Mouse (Mus musculus): ENCODE measurements around the gene Trank1. TPM values are rescaled to one million over a fixed set of nuclear protein-coding genes. Genes with fewer than 3 reads are reported as not detected.

Trank1 gene
- polyA plus RNA-seq, 1 experiment from 2014 or later, result 0.08 TPM

GRCm38 (mm10) chr9:111356386-111356785, 44.8 kb downstream of the Trank1 start:
- no peaks in the 10 kb centered on the region for H3K9me3 ChIP-seq
- no peak overlapping the region for H3K27ac ChIP-seq
- H3K4me1 ChIP-seq, result peaks cover 8% of the 10 kb centered on the region
- DNase-seq (ENCODE audit: low spot score), result no peak
- WGBS, result 26% methylated on average over 3 of the region's 3 CpGs
- no peak overlapping the region for H3K4me3 ChIP-seq
- H3K27me3 ChIP-seq (ENCODE audit: insufficient read depth, poor library complexity, severe bottlenecking), result no peaks in the 10 kb centered on the region
- H3K36me3 ChIP-seq, result no peaks in the 10 kb centered on the region

DNA sequence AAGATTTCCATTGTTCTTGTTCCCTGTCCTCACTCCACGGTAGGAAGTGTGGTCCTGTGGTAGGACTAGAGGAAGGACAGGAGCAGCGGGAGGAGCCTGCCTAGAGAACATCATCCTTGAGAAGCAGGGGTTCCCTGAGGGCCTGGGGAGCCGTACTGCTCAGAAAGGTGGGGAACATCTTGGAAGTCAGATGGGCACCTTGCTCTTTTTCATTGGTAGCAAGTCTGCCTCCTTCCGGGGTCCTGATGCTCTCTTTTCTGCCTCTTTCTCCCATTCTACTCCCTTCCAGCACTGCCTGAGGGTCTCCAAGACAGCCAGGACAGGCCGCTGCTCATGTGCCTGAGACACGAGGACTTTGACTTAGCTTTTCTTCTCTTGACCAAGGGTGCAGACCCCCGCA, 52.1 kb downstream of the Trank1 start:
- no peak for DNase-seq (ENCODE audit: low spot score)
- no peak overlapping the region for H3K27ac ChIP-seq
- H3K4me1 ChIP-seq, result no peaks in the 10 kb centered on the region
- 64% methylated on average over 7 of the region's 7 CpGs for WGBS
- no peak overlapping the region for H3K4me3 ChIP-seq
- H3K9me3 ChIP-seq, result no peaks in the 10 kb centered on the region
- no peaks in the 10 kb centered on the region for H3K27me3 ChIP-seq (ENCODE audit: insufficient read depth, poor library complexity, severe bottlenecking)
- no peaks in the 10 kb centered on the region for H3K36me3 ChIP-seq

DNA sequence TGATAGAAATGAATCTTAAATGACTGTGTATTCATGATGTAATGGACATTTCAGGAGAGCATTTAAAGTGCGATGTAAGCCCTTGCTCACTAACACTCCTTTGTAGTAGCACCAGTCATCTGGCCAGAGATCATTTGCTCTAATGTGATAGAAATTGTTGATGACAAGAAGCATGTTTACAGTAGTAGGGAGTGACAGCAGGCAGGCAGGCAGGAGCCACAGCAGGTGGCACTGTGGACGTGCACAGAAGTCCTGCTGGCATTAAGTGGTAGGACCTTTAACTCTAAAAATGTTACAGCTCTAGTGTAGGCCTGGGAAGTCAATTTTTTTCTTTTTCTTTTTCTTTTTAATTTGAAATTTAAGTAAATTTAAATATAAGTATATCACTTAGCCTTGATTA, 56.2 kb downstream of the Trank1 start:
- WGBS, result 48% methylated on average over 2 of the region's 2 CpGs
- Histone ChIP-seq H3K4me3 (no peak overlapping the region), H3K27ac (no peak overlapping the region), H3K9me3 (no peaks in the 10 kb centered on the region), H3K27me3 (ENCODE audit: insufficient read depth, poor library complexity, severe bottlenecking) (no peaks in the 10 kb centered on the region), H3K36me3 (no peaks in the 10 kb centered on the region), H3K4me1 (no peaks in the 10 kb centered on the region; the same call in 1 of the 2 replicates)
- no peak for DNase-seq (ENCODE audit: low spot score)

DNA sequence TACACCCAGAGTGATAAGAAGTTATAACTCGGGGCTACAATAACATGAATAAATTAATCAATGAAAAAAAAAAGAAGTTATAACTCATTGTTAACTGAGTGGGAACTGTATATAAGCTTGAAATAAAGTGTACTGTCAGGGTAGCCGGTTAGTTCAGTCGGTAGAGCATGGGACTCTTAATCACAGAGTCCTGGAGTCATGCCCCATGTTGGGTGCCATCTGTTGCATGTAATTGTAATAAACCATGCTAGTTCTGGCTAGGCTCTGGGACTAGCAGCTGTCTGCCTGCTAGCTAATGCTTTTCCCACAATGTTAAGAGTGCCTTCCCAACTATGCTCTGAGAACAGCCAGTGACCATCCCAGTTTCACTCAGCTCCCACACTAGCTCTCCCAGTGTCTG, 60.5 kb downstream of the Trank1 start:
- no peak overlapping the region for H3K27ac ChIP-seq
- WGBS, result 87% methylated on average over 3 of the region's 3 CpGs
- H3K36me3 ChIP-seq, result no peaks in the 10 kb centered on the region
- H3K27me3 ChIP-seq (ENCODE audit: insufficient read depth, poor library complexity, severe bottlenecking), result no peaks in the 10 kb centered on the region
- no peak for DNase-seq (ENCODE audit: low spot score)
- no peaks in the 10 kb centered on the region for H3K9me3 ChIP-seq
- no peaks in the 10 kb centered on the region; the same call in 1 of the 2 replicates for H3K4me1 ChIP-seq
- no peak overlapping the region for H3K4me3 ChIP-seq

GRCm38 (mm10) chr9:111377868-111378267, 66.3 kb downstream of the Trank1 start:
- H3K27me3 ChIP-seq (ENCODE audit: insufficient read depth, poor library complexity, severe bottlenecking), result no peaks in the 10 kb centered on the region
- peaks cover 5% of the 10 kb centered on the region; the same call in 1 of the 2 replicates for H3K4me1 ChIP-seq
- no peak overlapping the region for H3K27ac ChIP-seq
- H3K4me3 ChIP-seq, result no peak overlapping the region
- DNase-seq (ENCODE audit: low spot score), result no peak
- no peaks in the 10 kb centered on the region for H3K9me3 ChIP-seq
- no peaks in the 10 kb centered on the region for H3K36me3 ChIP-seq
- WGBS, result 80% methylated on average over 6 of the region's 6 CpGs

GRCm38 (mm10) chr9:111381056-111382025, 69.8 kb downstream of the Trank1 start:
- Histone ChIP-seq H3K27ac (no peak overlapping the region), H3K4me1 (peaks cover 5% of the 10 kb centered on the region; the same call in 1 of the 2 replicates), H3K4me3 (no peak overlapping the region), H3K9me3 (no peaks in the 10 kb centered on the region), H3K36me3 (no peaks in the 10 kb centered on the region), H3K27me3 (ENCODE audit: insufficient read depth, poor library complexity, severe bottlenecking) (no peaks in the 10 kb centered on the region)
- DNase-seq (ENCODE audit: low spot score), result no peak
- 78% methylated on average over 9 of the region's 9 CpGs for WGBS

GRCm38 (mm10) chr9:111382469-111382868, 70.9 kb downstream of the Trank1 start:
- no peaks in the 10 kb centered on the region for H3K27me3 ChIP-seq (ENCODE audit: insufficient read depth, poor library complexity, severe bottlenecking)
- H3K9me3 ChIP-seq, result no peaks in the 10 kb centered on the region
- WGBS, result 81% methylated on average over 6 of the region's 6 CpGs
- no peak overlapping the region for H3K27ac ChIP-seq
- H3K4me1 ChIP-seq, result peaks cover 5% of the 10 kb centered on the region; the same call in 1 of the 2 replicates
- no peak for DNase-seq (ENCODE audit: low spot score)
- H3K36me3 ChIP-seq, result no peaks in the 10 kb centered on the region
- H3K4me3 ChIP-seq, result no peak overlapping the region

GRCm38 (mm10) chr9:111383046-111383445, 71.5 kb downstream of the Trank1 start:
- H3K27me3 ChIP-seq (ENCODE audit: insufficient read depth, poor library complexity, severe bottlenecking), result no peaks in the 10 kb centered on the region
- no peaks in the 10 kb centered on the region for H3K9me3 ChIP-seq
- H3K27ac ChIP-seq, result no peak overlapping the region
- no peaks in the 10 kb centered on the region for H3K36me3 ChIP-seq
- H3K4me3 ChIP-seq, result no peak overlapping the region
- peaks cover 5% of the 10 kb centered on the region; the same call in 1 of the 2 replicates for H3K4me1 ChIP-seq
- DNase-seq (ENCODE audit: low spot score), result peak; percentile 63
- WGBS, result 68% methylated on average over 3 of the region's 3 CpGs

- WGBS, result 79% methylated on average over 3 of the region's 3 CpGs
- H3K9me3 ChIP-seq, result no peaks in the 10 kb centered on the region
- H3K27me3 ChIP-seq (ENCODE audit: insufficient read depth, poor library complexity, severe bottlenecking), result no peaks in the 10 kb centered on the region
- H3K4me1 ChIP-seq, result peaks cover 5% of the 10 kb centered on the region; the same call in 1 of the 2 replicates
- no peaks in the 10 kb centered on the region for H3K36me3 ChIP-seq
- H3K4me3 ChIP-seq, result no peak overlapping the region
- H3K27ac ChIP-seq, result no peak overlapping the region
- DNase-seq (ENCODE audit: low spot score), result peak; percentile 51
Observed at GRCm38 (mm10) chr9:111383756-111384155, 72.2 kb downstream of the Trank1 start.

DNA sequence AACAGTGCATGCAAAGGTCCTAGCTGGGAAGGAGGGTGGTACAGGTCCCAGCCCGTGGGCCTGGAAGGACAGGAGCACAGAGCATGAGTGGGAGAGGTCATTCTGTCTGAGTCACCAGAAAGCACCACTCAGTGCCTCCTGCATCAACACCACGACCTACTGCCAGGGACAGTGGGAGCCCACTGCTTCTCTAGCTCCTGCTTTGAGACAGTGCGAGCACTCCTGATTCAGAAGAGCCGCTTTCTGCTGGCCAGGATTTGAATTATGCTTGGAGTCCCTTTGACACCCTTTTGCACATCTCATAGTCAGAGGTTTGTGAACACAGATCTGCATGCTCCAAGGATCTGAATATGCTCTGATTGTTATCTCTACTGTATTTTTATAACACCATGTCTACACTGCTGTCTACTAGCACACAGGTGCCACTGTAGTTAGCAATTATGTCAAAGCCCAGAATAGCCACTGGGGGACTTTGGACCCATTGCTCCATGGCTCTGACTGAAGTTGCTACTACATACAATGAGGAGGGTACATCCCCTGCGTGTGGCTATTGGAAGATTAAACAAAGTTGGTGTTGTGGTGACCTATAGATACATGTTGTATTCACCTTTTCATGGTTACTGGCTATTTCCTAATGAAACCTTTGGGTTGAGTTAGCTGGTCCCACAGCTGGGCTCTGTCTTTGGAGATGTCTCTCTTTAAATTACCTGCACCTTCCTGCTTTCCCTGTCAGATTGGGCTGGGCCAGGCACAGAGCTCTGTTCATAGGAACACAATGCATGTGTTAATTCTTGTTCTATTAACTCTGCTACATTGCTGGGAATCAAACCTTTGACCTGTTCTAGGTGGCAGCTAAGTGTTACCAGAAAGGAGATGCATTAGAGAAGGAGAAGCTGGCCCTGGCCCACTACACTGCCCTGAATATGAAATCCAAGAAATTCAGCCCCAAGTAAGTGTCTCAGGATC, 74.3 kb downstream of the Trank1 start:
- H3K4me3 ChIP-seq, result no peak overlapping the region
- WGBS, result 85% methylated on average over 5 of the region's 5 CpGs

GRCm38 (mm10) chr9:111386569-111386968, 75.0 kb downstream of the Trank1 start:
- peak; percentile 20 for DNase-seq (ENCODE audit: low spot score)
- Histone ChIP-seq H3K4me3 (no peak overlapping the region), H3K36me3 (no peaks in the 10 kb centered on the region), H3K9me3 (no peaks in the 10 kb centered on the region), H3K4me1 (no peaks in the 10 kb centered on the region), H3K27ac (no peak overlapping the region), H3K27me3 (ENCODE audit: insufficient read depth, poor library complexity, severe bottlenecking) (no peaks in the 10 kb centered on the region)
- WGBS, result 81% methylated on average over 2 of the region's 2 CpGs

More for the DNA sequence above, 74.3 kb downstream of the Trank1 start:
- no peaks in the 10 kb centered on the region for H3K27me3 ChIP-seq (ENCODE audit: insufficient read depth, poor library complexity, severe bottlenecking)
- DNase-seq (ENCODE audit: low spot score), result peak; percentile 69
- H3K36me3 ChIP-seq, result no peaks in the 10 kb centered on the region
- no peaks in the 10 kb centered on the region for H3K9me3 ChIP-seq
- H3K4me1 ChIP-seq, result no peaks in the 10 kb centered on the region
- no peak overlapping the region for H3K27ac ChIP-seq

DNA sequence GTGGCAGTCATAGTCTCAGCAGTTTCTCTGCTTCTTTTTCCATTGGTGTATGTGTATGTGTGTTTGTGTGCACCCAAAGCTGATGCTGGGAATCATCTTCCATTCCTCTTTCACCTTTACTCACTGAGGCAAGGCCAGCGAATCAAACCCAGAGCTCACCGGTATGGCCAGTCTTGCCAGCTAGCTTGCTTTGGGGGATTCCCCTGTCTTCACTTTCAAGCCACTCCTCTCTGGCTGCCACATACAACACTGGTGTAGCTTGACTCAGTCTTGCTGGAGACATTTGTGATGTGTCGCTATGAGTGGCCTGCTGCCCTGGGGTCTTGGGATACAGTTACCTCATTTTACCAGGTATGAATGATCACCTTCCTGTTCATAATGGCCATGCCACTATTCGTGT, 76.0 kb downstream of the Trank1 start:
- Histone ChIP-seq H3K9me3 (no peaks in the 10 kb centered on the region), H3K36me3 (no peaks in the 10 kb centered on the region), H3K27ac (no peak overlapping the region), H3K27me3 (ENCODE audit: insufficient read depth, poor library complexity, severe bottlenecking) (peaks cover 2% of the 10 kb centered on the region; the same call in 1 of the 2 replicates), H3K4me1 (no peaks in the 10 kb centered on the region), H3K4me3 (no peak overlapping the region)
- peak; percentile 43 for DNase-seq (ENCODE audit: low spot score)
- WGBS, result 79% methylated on average over 4 of the region's 4 CpGs

Measured in heart, embryonic 10.5 days (tissue).